In genomic region chr9:52148311-52148710, GRCm38 (mm10) we compare ENCODE assay signal across 13 mouse cellular contexts. TPM values are rescaled to one million over a fixed set of nuclear protein-coding genes. Genes with fewer than 3 reads are reported as not detected.
DNase-seq lines count a peak whose midpoint lies in the region; ATAC-seq and TF ChIP-seq lines count a peak whose summit lies in the region.
"Had no signal": no experiment of that assay in that cellular context is flagged by ENCODE, and none has a peak within 500 bp of the region (broad histone marks: within the 10 kb centered on the region; RNA-seq: fewer than 3 reads in every experiment).

No protein-coding gene starts in this region.

- no peaks in the 10 kb centered on the region for H3K9me3 ChIP-seq in embryonic facial prominence, embryonic 10.5 days
- H3K9me3 ChIP-seq in hindbrain, embryonic 12.5 days (replicated peaks), result no peaks in the 10 kb centered on the region
- no peaks in the 10 kb centered on the region for H3K9me3 ChIP-seq in midbrain, embryonic 14.5 days (ENCODE audit: control insufficient read depth, low read length)
- H3K9me3 ChIP-seq: heart, embryonic 15.5 days had no signal

- peak; percentile 80 for DNase-seq in brain, embryonic 14.5 days (ENCODE audit: low read depth)
- no peak for DNase-seq in embryonic facial prominence, embryonic 10.5 days (ENCODE audit: low spot score)
- peak; percentile 54 for DNase-seq in midbrain, embryonic 14.5 days
- DNase-seq in lung, postnatal 36 days, result no peak
- DNase-seq in left cerebral cortex, postnatal 25 days (ENCODE audit: low spot score in 2 of 2), result no peak
- DNase-seq in right cerebral cortex, postnatal 25 days, result no peak
- DNase-seq: lung, embryonic 14.5 days; right cerebral cortex, postnatal 4 days had no signal

- peak overlapping the region; percentile 46 for H3K4me3 ChIP-seq in embryonic facial prominence, embryonic 10.5 days
- peak overlapping the region; percentile 36 for H3K4me3 ChIP-seq in hindbrain, embryonic 12.5 days
- peak overlapping the region; percentile 40 for H3K4me3 ChIP-seq in midbrain, embryonic 14.5 days (replicated peaks; ENCODE audit: low read depth, low read length)
- H3K4me3 ChIP-seq: heart, embryonic 15.5 days; myocyte had no signal

- intact Hi-C loops in left cerebral cortex, postnatal 25 days (cut with DNase I), result no loop called here

- peak; percentile 35; the same call in 1 of the 2 replicates for ATAC-seq in hindbrain, embryonic 12.5 days (ENCODE audit: low FRiP score)
- ATAC-seq in midbrain, embryonic 14.5 days (ENCODE audit: low FRiP score, low TSS enrichment), result no peak

- peaks cover 22% of the 10 kb centered on the region for H3K4me1 ChIP-seq in embryonic facial prominence, embryonic 10.5 days
- H3K4me1 ChIP-seq in hindbrain, embryonic 12.5 days, result peaks cover 29% of the 10 kb centered on the region
- peaks cover 52% of the 10 kb centered on the region for H3K4me1 ChIP-seq in midbrain, embryonic 14.5 days (ENCODE audit: control insufficient read depth, insufficient read depth, low read length)

- WGBS in embryonic facial prominence, embryonic 10.5 days, result 61% methylated on average over 3 of the region's 3 CpGs
- WGBS in hindbrain, embryonic 12.5 days, result 18% methylated on average over 3 of the region's 3 CpGs
- WGBS in midbrain, embryonic 14.5 days, result 4% methylated on average over 3 of the region's 3 CpGs

- no peak for TF ChIP-seq CTCF in brain, embryonic 14.5 days (IDR thresholded peaks at IDR 0.05; ENCODE audit: borderline replicate concordance, extremely low read depth, insufficient read depth, insufficient read length)

- no peak for TF ChIP-seq POLR2A in brain, embryonic 14.5 days (IDR thresholded peaks at IDR 0.05; ENCODE audit: borderline replicate concordance, extremely low read depth, insufficient read depth, insufficient read length, poor library complexity, severe bottlenecking)

- H3K27ac ChIP-seq in embryonic facial prominence, embryonic 10.5 days (replicated peaks), result peak overlapping the region; percentile 76
- H3K27ac ChIP-seq in hindbrain, embryonic 12.5 days, result peak overlapping the region; percentile 89
- peak overlapping the region; percentile 83 for H3K27ac ChIP-seq in midbrain, embryonic 14.5 days (replicated peaks; ENCODE audit: low read depth, low read length)
- H3K27ac ChIP-seq: kidney, postnatal 0 days; stomach, postnatal 0 days had no signal

- no peaks in the 10 kb centered on the region for H3K27me3 ChIP-seq in embryonic facial prominence, embryonic 10.5 days (replicated peaks; ENCODE audit: low read depth, poor library complexity, severe bottlenecking)
- H3K27me3 ChIP-seq in hindbrain, embryonic 12.5 days, result no peaks in the 10 kb centered on the region
- H3K27me3 ChIP-seq in midbrain, embryonic 14.5 days (ENCODE audit: control insufficient read depth, insufficient read depth, low read length), result no peaks in the 10 kb centered on the region
- H3K27me3 ChIP-seq: heart, embryonic 15.5 days had no signal

- peak overlapping the region; percentile 48 for H3K4me2 ChIP-seq in hindbrain, embryonic 12.5 days (replicated peaks)
- H3K4me2 ChIP-seq in midbrain, embryonic 14.5 days (ENCODE audit: low read length), result peak overlapping the region; percentile 59
- H3K4me2 ChIP-seq: heart, embryonic 15.5 days; lung, embryonic 14.5 days had no signal

- peaks cover 9% of the 10 kb centered on the region for H3K36me3 ChIP-seq in embryonic facial prominence, embryonic 10.5 days (replicated peaks)
- no peaks in the 10 kb centered on the region for H3K36me3 ChIP-seq in hindbrain, embryonic 12.5 days
- H3K36me3 ChIP-seq in midbrain, embryonic 14.5 days (ENCODE audit: control insufficient read depth, insufficient read depth, low read length), result 0 out of 2 replicates have a peak, but pooled peaks cover 3% of the 10 kb centered on the region

- peak overlapping the region; percentile 51; the same call in 1 of the 2 replicates for H3K9ac ChIP-seq in hindbrain, embryonic 12.5 days
- H3K9ac ChIP-seq in midbrain, embryonic 14.5 days (replicated peaks; ENCODE audit: low read length), result peak overlapping the region; percentile 53
- H3K9ac ChIP-seq: heart, embryonic 15.5 days; lung, embryonic 14.5 days had no signal

RNA-seq across cellular contexts. Expression of gene Zc3h12c, which starts 20.1 kb away (rescaled TPM):
- 8.5 and 10.1 TPM in 2 replicates for polyA plus RNA-seq in brain, embryonic 14.5 days (2012; rRNA removed)
- 3.8 and 4.4 TPM in 2 replicates for polyA plus RNA-seq in embryonic facial prominence, embryonic 10.5 days (2016; fragmentation: Nextera tagmentation; extraction: Ambion mirVana)
- 8.9 and 9.4 TPM in 2 replicates for polyA plus RNA-seq in hindbrain, embryonic 12.5 days (2016; fragmentation: Nextera tagmentation; extraction: Ambion mirVana)
- polyA plus RNA-seq in midbrain, embryonic 14.5 days (2014; fragmentation: Nextera tagmentation; extraction: Ambion mirVana), result 10.9 and 12.3 TPM in 2 replicates
- total RNA-seq in left cerebral cortex, postnatal 25 days (2021), result 10 to 100 TPM; 13.1 to 14.1 TPM

Comparison
In these comparisons a context has a peak if more than half of its experiments do, and no peak if none do; other contexts are left out.
1. DNase-seq: peak in brain, embryonic 14.5 days (single experiment) and midbrain, embryonic 14.5 days (single experiment); none in embryonic facial prominence, embryonic 10.5 days (single experiment), lung, postnatal 36 days (single experiment), left cerebral cortex, postnatal 25 days (0 of 2) and right cerebral cortex, postnatal 25 days (single experiment).
2. Peak in every context shown above with its lines, with median percentiles within 50 percentile points of each other: H3K27ac ChIP-seq and H3K4me3 ChIP-seq.